Mouse (Mus musculus) embryo, embryonic 11 days (tissue): ENCODE measurements at regions not wholly inside any gene's neighbourhood (a gene's known extent, or its start where the extent isn't known, plus 50 kb on each side); places are given as distances from the start of the nearest gene placed in this dataset.
"Not testable (repeated sequence)": the region's sequence is repeated elsewhere in the genome, so short reads cannot be mapped to it uniquely, and the experiment has no call there.

ENCODE experiments used
- DNase-seq: peaks from one replicate; pipeline ENCODE4 v3.0.0-alpha.2; 2015

GRCm38 (mm10) chr4:93567487-93568259 lies 232.4 kb upstream of the Tusc1 start:
- no peak for DNase-seq

- DNase-seq = no peak
Observed at GRCm38 (mm10) chr4:93555787-93556760, 220.8 kb upstream of the Tusc1 start.

GRCm38 (mm10) chr4:93555181-93555580 lies 219.9 kb upstream of the Tusc1 start:
- DNase-seq = not testable (repeated sequence)

- no peak for DNase-seq
Observed at GRCm38 (mm10) chr4:93552489-93553160, 217.3 kb upstream of the Tusc1 start.

GRCm38 (mm10) chr4:93551086-93551485 lies 215.8 kb upstream of the Tusc1 start:
- DNase-seq = no peak

GRCm38 (mm10) chr4:93540588-93540987 lies 205.3 kb upstream of the Tusc1 start:
- no peak for DNase-seq

GRCm38 (mm10) chr4:93527382-93527781 lies 192.1 kb upstream of the Tusc1 start:
- DNase-seq = no peak

- no peak for DNase-seq
Observed at GRCm38 (mm10) chr4:93520454-93521100, 185.3 kb upstream of the Tusc1 start.

- DNase-seq = no peak
Observed at GRCm38 (mm10) chr4:93518925-93519324, 183.6 kb upstream of the Tusc1 start.

GRCm38 (mm10) chr4:93510771-93511170 lies 175.5 kb upstream of the Tusc1 start:
- DNase-seq = no peak

GRCm38 (mm10) chr4:93496871-93497270 lies 161.6 kb upstream of the Tusc1 start:
- DNase-seq = no peak

- no peak for DNase-seq
Observed at GRCm38 (mm10) chr4:93494319-93494718, 159.0 kb upstream of the Tusc1 start.

GRCm38 (mm10) chr4:93493905-93494304 lies 158.6 kb upstream of the Tusc1 start:
- DNase-seq = no peak

GRCm38 (mm10) chr4:93493326-93493725 lies 158.0 kb upstream of the Tusc1 start:
- no peak for DNase-seq

GRCm38 (mm10) chr4:93488570-93488969 lies 153.3 kb upstream of the Tusc1 start:
- DNase-seq = no peak

GRCm38 (mm10) chr4:93486455-93486854 lies 151.1 kb upstream of the Tusc1 start:
- DNase-seq = no peak

- no peak for DNase-seq
Observed at GRCm38 (mm10) chr4:93481247-93481646, 145.9 kb upstream of the Tusc1 start.

- no peak for DNase-seq
Observed at GRCm38 (mm10) chr4:93477189-93477767, 142.0 kb upstream of the Tusc1 start.

- DNase-seq = no peak
Observed at GRCm38 (mm10) chr4:93467998-93468397, 132.7 kb upstream of the Tusc1 start.

- DNase-seq = no peak
Observed at GRCm38 (mm10) chr4:93467424-93467823, 132.1 kb upstream of the Tusc1 start.

GRCm38 (mm10) chr4:93451357-93451756 lies 116.0 kb upstream of the Tusc1 start:
- no peak for DNase-seq

- DNase-seq = no peak
Observed at GRCm38 (mm10) chr4:93450831-93451230, 115.5 kb upstream of the Tusc1 start.
